Mouse (Mus musculus) bone marrow macrophage, adult 2 months (primary cell): ENCODE data around the gene Zfp366. TPM values are rescaled to one million over a fixed set of nuclear protein-coding genes. Genes with fewer than 3 reads are reported as not detected.

Source experiments
- H3K27ac ChIP-seq: 2 replicates; pipeline ENCODE4 v1.5.1; 2012; ENCODE audit warnings: low read depth, low read length; ENCODE audit not compliant: insufficient read depth
- H3K4me1 ChIP-seq: 2 replicates; pipeline ENCODE4 v1.6.1; 2012; ENCODE audit warnings: low read length; ENCODE audit not compliant: control insufficient read depth, insufficient read depth
- H3K4me3 ChIP-seq: 2 replicates; pipeline ENCODE4 v1.5.1; 2012; ENCODE audit warnings: mild to moderate bottlenecking, low read length, moderate library complexity; ENCODE audit not compliant: insufficient read depth
- CTCF ChIP-seq: IDR thresholded peaks from 2 replicates; pipeline ENCODE4 v1.5.1; 2012; ENCODE audit warnings: low read depth, mild to moderate bottlenecking, low read length, moderate library complexity
- POLR2A ChIP-seq: IDR thresholded peaks from 2 replicates; pipeline ENCODE4 v1.6.1; 2012; ENCODE audit warnings: mild to moderate bottlenecking, low read depth, low read length, borderline replicate concordance
- polyA plus RNA-seq: library from polyadenylated mRNA; stranded (reverse); fragments of >200 nt; gene quantifications from 2 replicates; pipeline ENCODE4 v1.2.4, GENCODE M21; 2012; ENCODE audit not compliant: missing spikeins, insufficient read depth, insufficient read length

Zfp366 gene
- polyA plus RNA-seq, 1 experiment, result 0.31 TPM

DNA sequence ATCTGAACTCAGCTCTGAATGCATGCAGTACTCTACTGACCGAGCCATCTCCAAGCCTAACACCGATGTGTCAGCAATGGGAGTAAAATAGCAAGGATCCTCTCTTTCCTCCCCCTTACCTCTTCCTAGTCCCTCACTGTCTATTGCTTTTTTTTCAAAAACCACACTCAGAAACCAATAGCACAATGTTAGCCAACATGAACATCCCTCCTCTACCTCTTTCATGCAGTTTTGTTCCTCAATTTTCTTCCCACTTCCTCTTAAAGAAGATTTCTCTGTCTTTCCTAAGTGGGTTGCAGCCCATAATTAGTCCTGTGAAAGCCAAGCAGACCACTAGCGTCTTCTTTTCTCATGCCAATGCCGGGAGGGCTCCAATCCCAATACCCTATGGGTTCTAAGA is 102.6 kb downstream of the Zfp366 start:
- H3K4me1 ChIP-seq, result peaks cover 7% of the 10 kb centered on the region
- TF ChIP-seq POLR2A, result no peak
- no peak for TF ChIP-seq CTCF
- peak overlapping the region; percentile 63 for H3K27ac ChIP-seq
- H3K4me3 ChIP-seq, result peak overlapping the region; percentile 37

GRCm38 (mm10) chr13:99287786-99288185 is 103.2 kb downstream of the Zfp366 start:
- TF ChIP-seq POLR2A (no peak), CTCF (no peak)
- H3K27ac ChIP-seq, result peak overlapping the region; percentile 63
- H3K4me1 ChIP-seq, result peaks cover 7% of the 10 kb centered on the region
- H3K4me3 ChIP-seq, result peak overlapping the region; percentile 37

DNA sequence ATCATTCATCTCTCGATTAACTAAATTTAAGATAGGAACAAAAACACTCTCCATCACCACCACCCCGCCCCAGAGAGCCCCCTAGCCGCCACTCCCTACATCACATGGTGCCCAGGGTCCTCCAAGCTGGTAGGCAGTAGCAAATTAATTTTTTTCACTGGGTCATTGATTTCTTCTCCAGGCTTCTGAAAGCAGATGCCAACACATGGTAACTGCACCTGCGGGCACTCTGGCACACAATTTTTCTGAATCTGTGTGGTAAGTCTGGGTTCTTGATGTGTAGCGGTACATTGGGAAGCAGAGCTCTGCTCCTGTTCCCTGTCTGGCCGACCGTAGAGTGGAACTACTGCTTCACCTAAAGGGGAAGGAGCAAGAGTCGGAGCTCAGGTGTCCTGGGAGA is 106.1 kb downstream of the Zfp366 start:
- Histone ChIP-seq H3K27ac (no peak overlapping the region), H3K4me3 (no peak overlapping the region), H3K4me1 (peaks cover 7% of the 10 kb centered on the region)
- TF ChIP-seq CTCF (no peak), POLR2A (no peak)

- no peak overlapping the region for H3K4me3 ChIP-seq
- no peak overlapping the region for H3K27ac ChIP-seq
- TF ChIP-seq POLR2A (no peak), CTCF (no peak)
- peaks cover under 1% of the 10 kb centered on the region; the same call in 1 of the 2 replicates for H3K4me1 ChIP-seq
Observed at GRCm38 (mm10) chr13:99294176-99294575, 109.6 kb downstream of the Zfp366 start.

DNA sequence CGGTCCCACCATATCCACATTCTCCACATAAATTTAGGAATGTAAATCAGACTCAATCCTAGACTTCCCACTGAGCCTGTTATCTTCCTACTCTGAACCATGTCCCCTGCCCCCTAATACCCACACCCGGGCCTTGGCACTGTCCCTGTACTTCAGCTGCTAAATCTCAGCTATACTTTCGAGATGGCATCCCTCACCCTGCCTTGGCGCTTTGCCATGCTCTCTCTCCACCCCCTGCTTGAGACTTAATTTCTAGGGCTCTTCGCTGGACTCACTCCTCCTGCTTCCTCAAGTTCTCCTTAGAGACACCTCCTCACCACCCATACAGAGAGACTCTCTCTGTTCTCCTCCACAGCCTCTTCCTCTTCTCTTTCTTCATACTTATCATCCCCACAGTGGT is 115.3 kb downstream of the Zfp366 start:
- H3K4me1 ChIP-seq, result peaks cover 6% of the 10 kb centered on the region

More for the DNA sequence above, 115.3 kb downstream of the Zfp366 start:
- Histone ChIP-seq H3K27ac (no peak overlapping the region), H3K4me3 (no peak overlapping the region)
- TF ChIP-seq POLR2A (no peak), CTCF (no peak)

Other genes with a start within 250 kb of the Zfp366 start
- not detected in 2 replicates for gene 1700024P04Rik, start 200.3 kb upstream of the Zfp366 start, polyA plus RNA-seq
- gene Ptcd2, start 159.9 kb downstream of the Zfp366 start, polyA plus RNA-seq, result 21.5 and 27.3 TPM in 2 replicates
- 10.3 and 11.0 TPM in 2 replicates for gene Mrps27, start 160.0 kb downstream of the Zfp366 start, polyA plus RNA-seq